Mouse (Mus musculus) limb, embryonic 11.5 days (tissue): ENCODE measurements at regions not wholly inside any gene's neighbourhood (a gene's known extent, or its start where the extent isn't known, plus 50 kb on each side); places are given as distances from the start of the nearest gene placed in this dataset.

Source experiments
- ATAC-seq: fragments of 200-750 bp; cut with Nextera tagmentation; 2 replicates; pipeline ENCODE4 v1.8.0; 2017; ENCODE audit warnings: low read depth; ENCODE audit not compliant: insufficient number of reproducible peaks, low FRiP score, low TSS enrichment
- DNase-seq: peaks from one replicate; pipeline ENCODE4 v3.0.0-alpha.2; 2015; ENCODE audit warnings: low spot score
- H3K27ac ChIP-seq: fragments of 300-500 bp; sonication (generic); replicated peaks from 2 replicates; pipeline ENCODE4 v1.5.1; 2014; ENCODE audit warnings: low read depth, mild to moderate bottlenecking, low read length
- H3K27me3 ChIP-seq: fragments of 300-500 bp; sonication (generic); 2 replicates; pipeline ENCODE4 v1.6.1; 2014; ENCODE audit warnings: mild to moderate bottlenecking, low read length, mixed read lengths; ENCODE audit not compliant: control insufficient read depth, insufficient read depth
- H3K36me3 ChIP-seq: fragments of 300-500 bp; sonication (generic); 2 replicates; pipeline ENCODE4 v1.6.1; 2014; ENCODE audit warnings: mild to moderate bottlenecking, low read length, moderate library complexity, mixed read lengths; ENCODE audit not compliant: control insufficient read depth, insufficient read depth
- H3K4me1 ChIP-seq: fragments of 300-500 bp; sonication (generic); 2 replicates; pipeline ENCODE4 v1.6.1; 2014; ENCODE audit warnings: low read length, mixed read lengths; ENCODE audit not compliant: control insufficient read depth, insufficient read depth
- H3K4me2 ChIP-seq: fragments of 300-500 bp; sonication (generic); 2 replicates; pipeline ENCODE4 v1.6.1; 2014; ENCODE audit warnings: low read depth, mild to moderate bottlenecking, moderate library complexity; ENCODE audit not compliant: severe bottlenecking
- H3K4me3 ChIP-seq: fragments of 300-500 bp; sonication (generic); 2 replicates; pipeline ENCODE4 v1.5.1; 2014; ENCODE audit warnings: low read depth, low read length
- H3K9ac ChIP-seq: fragments of 300-500 bp; sonication (generic); 2 replicates; pipeline ENCODE4 v1.6.1; 2014; ENCODE audit warnings: mild to moderate bottlenecking, low read length
- H3K9me3 ChIP-seq: fragments of 300-500 bp; sonication (generic); 2 replicates; pipeline ENCODE4 v1.6.1; 2016; ENCODE audit warnings: low read length; ENCODE audit not compliant: control insufficient read depth
- WGBS: fragments of 180-500 bp; shearing (Covaris S2); extraction: QIAGEN DNeasy Blood & Tissue Kit; methylation state at CpG from one replicate; pipeline ENCODE4 v1.1.7; 2014; 5-methylcytosine and 5-hydroxymethylcytosine counted together

DNA sequence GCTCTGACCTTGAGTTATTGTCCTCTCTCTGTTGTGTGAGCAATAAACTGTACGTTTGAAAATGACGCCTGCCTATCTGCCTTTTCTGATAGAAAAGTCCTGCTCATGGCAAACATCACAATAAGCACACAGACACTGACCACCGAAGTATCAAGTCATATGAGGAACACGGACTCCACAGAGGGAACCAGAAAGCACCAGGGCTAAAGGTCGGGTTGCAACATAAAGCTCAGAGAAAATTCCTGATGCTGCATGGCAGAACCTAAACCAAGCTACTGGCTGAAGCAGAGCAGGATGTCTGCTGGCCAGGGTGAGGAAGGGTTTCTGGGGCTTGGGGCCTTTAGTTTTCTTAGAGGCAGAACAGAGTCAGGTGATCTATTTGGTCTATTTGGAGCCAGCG is 94.5 kb upstream of the Elovl6 start:
- H3K4me3 ChIP-seq, result no peak overlapping the region
- H3K9ac ChIP-seq, result no peak overlapping the region
- no peaks in the 10 kb centered on the region for H3K4me1 ChIP-seq
- no peaks in the 10 kb centered on the region for H3K9me3 ChIP-seq
- 87% methylated on average over 6 of the region's 6 CpGs for WGBS
- H3K27ac ChIP-seq, result no peak overlapping the region
- H3K27me3 ChIP-seq, result no peaks in the 10 kb centered on the region
- DNase-seq, result no peak
- H3K36me3 ChIP-seq, result no peaks in the 10 kb centered on the region
- ATAC-seq, result no peak
- no peak overlapping the region for H3K4me2 ChIP-seq

DNA sequence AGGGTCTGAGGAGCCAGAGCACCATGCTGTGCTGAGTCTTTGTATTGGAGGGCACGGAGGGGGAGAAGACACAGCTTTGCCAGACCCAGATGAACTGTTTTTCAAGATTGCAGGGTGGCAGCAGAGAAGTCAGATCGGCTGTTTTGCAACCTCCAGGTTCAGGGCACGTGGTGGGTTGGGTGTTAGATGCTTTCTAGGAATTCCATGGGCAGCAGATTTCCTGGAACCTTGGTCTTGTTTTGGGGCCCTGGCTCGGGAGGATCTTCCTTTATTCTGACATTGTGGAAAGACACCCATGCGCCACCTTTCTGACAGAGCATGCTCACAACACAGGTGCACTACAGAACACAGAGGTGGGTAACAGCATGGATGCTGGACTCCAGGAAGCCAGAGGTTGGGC is 89.4 kb upstream of the Elovl6 start:
- Histone ChIP-seq H3K27ac (no peak overlapping the region), H3K27me3 (no peaks in the 10 kb centered on the region), H3K4me3 (no peak overlapping the region), H3K4me1 (no peaks in the 10 kb centered on the region), H3K9me3 (no peaks in the 10 kb centered on the region), H3K36me3 (no peaks in the 10 kb centered on the region), H3K4me2 (no peak overlapping the region), H3K9ac (no peak overlapping the region)
- DNase-seq (no peak), ATAC-seq (no peak)
- WGBS, result 76% methylated on average over 5 of the region's 5 CpGs

DNA sequence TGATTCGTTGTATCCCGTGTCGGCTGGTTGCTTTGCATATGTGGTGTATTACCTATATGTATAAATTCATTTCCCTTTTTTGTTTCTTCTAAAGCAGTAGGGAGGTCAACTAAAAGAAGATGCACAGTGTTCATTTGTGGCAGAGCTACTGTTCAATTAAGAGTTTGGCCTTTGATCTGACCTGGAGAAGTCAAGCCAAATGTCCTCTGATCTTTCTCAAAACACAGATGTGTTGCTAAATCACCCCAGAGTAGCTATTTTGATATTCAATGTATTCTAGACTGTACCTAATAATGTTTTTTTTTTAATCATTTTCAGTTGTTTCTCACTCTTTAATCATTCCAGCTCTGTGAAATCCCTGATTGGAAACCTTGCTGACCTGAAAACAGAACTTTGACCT is 87.9 kb upstream of the Elovl6 start:
- no peak for ATAC-seq
- no peaks in the 10 kb centered on the region for H3K4me1 ChIP-seq
- H3K27me3 ChIP-seq, result no peaks in the 10 kb centered on the region
- no peak overlapping the region for H3K4me2 ChIP-seq
- no peak overlapping the region for H3K9ac ChIP-seq
- H3K36me3 ChIP-seq, result no peaks in the 10 kb centered on the region
- no peaks in the 10 kb centered on the region for H3K9me3 ChIP-seq
- H3K27ac ChIP-seq, result no peak overlapping the region
- H3K4me3 ChIP-seq, result no peak overlapping the region
- 97% methylated on average over 3 of the region's 3 CpGs for WGBS
- no peak for DNase-seq

DNA sequence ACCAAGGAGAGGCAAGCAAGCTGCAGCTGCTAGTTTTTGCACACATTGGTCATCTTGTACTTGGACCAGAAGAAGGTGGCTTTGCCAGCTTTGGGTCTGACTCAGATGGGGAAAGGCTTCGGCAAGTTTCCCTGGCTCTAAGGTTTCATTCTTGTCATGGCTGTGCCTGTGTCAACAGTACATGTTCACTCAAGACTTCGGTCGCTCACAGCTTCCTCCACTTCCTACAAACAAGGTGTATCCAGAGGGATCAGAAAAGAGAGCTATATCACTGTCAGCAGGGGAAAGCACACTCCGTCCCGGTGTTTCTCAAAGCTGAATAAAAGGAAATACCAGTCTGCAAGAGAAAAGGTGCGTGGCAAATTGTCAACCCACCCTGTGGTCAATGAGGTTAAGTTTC is 86.2 kb upstream of the Elovl6 start:
- 92% methylated on average over 6 of the region's 6 CpGs for WGBS
- no peak for ATAC-seq
- Histone ChIP-seq H3K4me3 (no peak overlapping the region), H3K36me3 (no peaks in the 10 kb centered on the region), H3K27me3 (no peaks in the 10 kb centered on the region), H3K9ac (no peak overlapping the region), H3K4me2 (no peak overlapping the region), H3K4me1 (no peaks in the 10 kb centered on the region), H3K9me3 (no peaks in the 10 kb centered on the region), H3K27ac (no peak overlapping the region)
- DNase-seq, result no peak

DNA sequence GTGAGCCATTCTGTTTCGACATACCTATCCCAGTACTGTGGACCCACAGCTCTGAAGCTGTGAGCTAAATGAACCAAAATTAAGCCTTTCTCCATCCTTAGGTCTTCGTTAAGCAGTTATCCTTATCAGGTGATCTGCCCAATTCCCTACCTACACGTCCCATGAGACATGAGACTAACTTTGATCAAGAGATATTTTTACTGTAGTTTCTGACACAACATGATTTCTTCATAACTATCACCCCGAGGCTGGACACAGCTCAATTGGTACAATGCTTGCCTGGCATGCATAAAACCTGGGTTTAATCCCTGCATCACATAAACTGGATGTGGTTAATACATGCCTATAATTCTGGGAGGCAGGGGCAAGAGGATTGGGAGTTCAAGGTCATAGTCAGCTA is 82.2 kb upstream of the Elovl6 start:
- H3K9ac ChIP-seq, result no peak overlapping the region
- ATAC-seq, result no peak
- H3K9me3 ChIP-seq, result no peaks in the 10 kb centered on the region
- H3K27ac ChIP-seq, result no peak overlapping the region
- H3K4me3 ChIP-seq, result no peak overlapping the region
- DNase-seq, result no peak
- no peaks in the 10 kb centered on the region for H3K36me3 ChIP-seq
- H3K4me2 ChIP-seq, result no peak overlapping the region
- WGBS, result 87% methylated on average over 4 of the region's 4 CpGs
- H3K27me3 ChIP-seq, result no peaks in the 10 kb centered on the region
- no peaks in the 10 kb centered on the region for H3K4me1 ChIP-seq

DNA sequence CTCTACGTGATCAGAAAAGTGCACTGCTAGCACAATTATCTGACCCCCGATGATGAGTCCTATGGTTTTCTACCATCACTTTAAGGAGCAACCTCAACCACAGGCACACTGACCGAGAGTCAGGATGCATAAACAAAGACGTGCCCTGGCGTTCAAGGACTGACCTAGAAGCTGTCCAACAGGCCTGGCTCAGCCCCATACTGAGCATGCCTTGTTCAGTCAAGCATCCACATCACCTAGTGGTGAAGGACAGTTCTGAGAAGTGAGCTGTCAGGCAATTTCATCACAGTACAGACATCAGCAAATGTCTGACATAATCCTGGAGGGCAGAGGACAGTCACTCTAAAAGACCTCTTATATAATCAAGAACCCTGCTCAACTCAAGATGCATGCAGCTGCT is 81.5 kb upstream of the Elovl6 start:
- Histone ChIP-seq H3K4me2 (no peak overlapping the region), H3K4me1 (no peaks in the 10 kb centered on the region), H3K9ac (no peak overlapping the region), H3K27me3 (no peaks in the 10 kb centered on the region), H3K36me3 (no peaks in the 10 kb centered on the region), H3K4me3 (no peak overlapping the region), H3K9me3 (no peaks in the 10 kb centered on the region), H3K27ac (no peak overlapping the region)
- 87% methylated on average over 5 of the region's 5 CpGs for WGBS
- ATAC-seq (no peak), DNase-seq (no peak)

DNA sequence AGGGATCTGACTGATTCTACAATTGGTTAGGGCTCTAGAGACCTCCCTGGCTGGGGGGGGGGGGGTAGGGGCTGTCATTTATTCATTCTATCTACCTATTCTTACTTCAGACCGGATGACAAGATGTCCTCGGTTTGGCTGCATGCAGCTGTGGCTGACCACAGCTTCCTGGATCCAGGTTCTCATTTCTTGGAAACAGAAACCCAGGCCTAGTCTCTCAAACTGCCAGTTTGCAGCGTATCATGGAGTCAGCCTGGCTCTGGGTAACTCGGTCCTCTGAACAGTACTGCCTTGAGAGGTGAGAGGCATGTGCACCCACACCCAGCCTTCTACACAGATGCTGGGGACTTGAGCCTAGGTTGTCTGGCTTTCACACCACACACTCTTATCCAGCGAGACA is 62.1 kb upstream of the Elovl6 start:
- 92% methylated on average over 5 of the region's 5 CpGs for WGBS
- Histone ChIP-seq H3K27me3 (no peaks in the 10 kb centered on the region), H3K4me2 (no peak overlapping the region), H3K4me3 (no peak overlapping the region), H3K9ac (no peak overlapping the region), H3K9me3 (no peaks in the 10 kb centered on the region), H3K36me3 (no peaks in the 10 kb centered on the region), H3K27ac (no peak overlapping the region), H3K4me1 (no peaks in the 10 kb centered on the region)
- ATAC-seq (no peak), DNase-seq (no peak)

DNA sequence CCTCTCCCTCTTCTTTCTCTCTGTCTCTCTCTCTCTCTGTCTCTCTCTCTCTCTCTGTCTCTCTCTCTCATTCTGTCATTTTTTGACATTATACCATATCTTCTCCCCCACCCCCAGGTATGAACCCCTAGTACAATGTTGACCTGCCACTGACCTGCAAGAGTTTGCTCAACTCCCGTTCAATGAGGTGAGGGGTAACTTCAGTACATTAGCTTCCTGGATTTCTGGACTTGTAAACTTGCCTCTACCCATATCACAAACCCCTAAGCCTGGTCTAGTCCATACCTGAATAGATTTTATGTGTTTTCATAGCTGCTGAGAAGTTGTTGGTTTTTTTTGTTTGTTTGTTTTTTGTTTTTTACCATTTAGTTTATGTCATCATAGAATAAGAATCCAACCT is 60.8 kb upstream of the Elovl6 start:
- Histone ChIP-seq H3K4me1 (no peaks in the 10 kb centered on the region), H3K27ac (no peak overlapping the region), H3K9me3 (no peaks in the 10 kb centered on the region), H3K27me3 (no peaks in the 10 kb centered on the region), H3K4me2 (no peak overlapping the region), H3K4me3 (no peak overlapping the region), H3K36me3 (no peaks in the 10 kb centered on the region), H3K9ac (no peak overlapping the region)
- no peak for ATAC-seq
- DNase-seq, result no peak
- WGBS, result 79% methylated on average over 1 of the region's 1 CpGs

DNA sequence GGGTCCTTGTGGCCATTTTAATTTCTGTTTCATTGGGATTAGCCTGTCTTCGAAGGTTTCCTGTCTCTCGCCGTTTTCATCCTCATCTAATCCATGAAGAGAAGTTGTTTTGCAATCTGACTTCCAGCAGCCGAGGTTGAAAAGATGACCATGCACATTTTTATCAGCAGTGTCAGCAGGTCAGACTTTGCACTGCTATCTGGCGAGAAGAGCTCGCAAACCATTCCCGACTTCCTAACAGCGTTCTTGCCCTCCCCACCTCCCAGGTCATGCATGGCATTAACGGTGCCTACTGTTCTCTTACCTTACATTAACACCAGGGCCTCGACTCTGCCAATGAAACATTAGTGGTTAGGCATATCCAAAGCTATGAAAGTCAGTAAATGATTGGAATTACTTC is 60.1 kb upstream of the Elovl6 start:
- WGBS, result 90% methylated on average over 10 of the region's 10 CpGs
- no peak for ATAC-seq
- no peak overlapping the region for H3K4me3 ChIP-seq
- no peak overlapping the region for H3K9ac ChIP-seq
- no peaks in the 10 kb centered on the region for H3K27me3 ChIP-seq
- no peak overlapping the region for H3K4me2 ChIP-seq
- DNase-seq, result no peak
- H3K27ac ChIP-seq, result no peak overlapping the region
- H3K9me3 ChIP-seq, result no peaks in the 10 kb centered on the region
- no peaks in the 10 kb centered on the region for H3K4me1 ChIP-seq
- H3K36me3 ChIP-seq, result no peaks in the 10 kb centered on the region
